Mouse (Mus musculus): Measurements from ENCODE around the gene Tmem201. TPM values are rescaled to one million over a fixed set of nuclear protein-coding genes. Genes with fewer than 3 reads are reported as not detected.

Tmem201 gene
- total RNA-seq, 2 experiments from 2014 or later = 44.9 to 46.7 TPM

DNA sequence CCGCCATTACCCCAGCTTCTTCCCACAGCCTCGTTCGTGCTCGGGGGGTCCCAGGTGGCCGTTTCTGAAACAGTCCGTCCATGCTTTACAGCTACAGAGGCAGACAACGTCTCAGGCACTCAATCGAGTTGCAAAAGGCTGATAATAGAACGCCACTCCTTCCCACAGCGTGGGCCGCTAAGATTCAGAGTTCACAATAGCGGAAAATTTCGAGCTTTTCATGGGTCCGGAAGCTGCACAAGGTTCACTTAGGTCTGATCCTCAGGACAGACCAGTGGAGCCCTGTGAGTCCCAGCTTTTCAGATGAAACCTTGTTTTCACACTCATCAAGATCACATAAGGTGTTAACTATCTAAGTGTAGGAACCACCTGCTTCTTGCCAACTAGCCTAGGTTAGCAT lies 49.0 kb downstream of the Tmem201 start:
- no peak for DNase-seq (ENCODE audit: low spot score)

DNA sequence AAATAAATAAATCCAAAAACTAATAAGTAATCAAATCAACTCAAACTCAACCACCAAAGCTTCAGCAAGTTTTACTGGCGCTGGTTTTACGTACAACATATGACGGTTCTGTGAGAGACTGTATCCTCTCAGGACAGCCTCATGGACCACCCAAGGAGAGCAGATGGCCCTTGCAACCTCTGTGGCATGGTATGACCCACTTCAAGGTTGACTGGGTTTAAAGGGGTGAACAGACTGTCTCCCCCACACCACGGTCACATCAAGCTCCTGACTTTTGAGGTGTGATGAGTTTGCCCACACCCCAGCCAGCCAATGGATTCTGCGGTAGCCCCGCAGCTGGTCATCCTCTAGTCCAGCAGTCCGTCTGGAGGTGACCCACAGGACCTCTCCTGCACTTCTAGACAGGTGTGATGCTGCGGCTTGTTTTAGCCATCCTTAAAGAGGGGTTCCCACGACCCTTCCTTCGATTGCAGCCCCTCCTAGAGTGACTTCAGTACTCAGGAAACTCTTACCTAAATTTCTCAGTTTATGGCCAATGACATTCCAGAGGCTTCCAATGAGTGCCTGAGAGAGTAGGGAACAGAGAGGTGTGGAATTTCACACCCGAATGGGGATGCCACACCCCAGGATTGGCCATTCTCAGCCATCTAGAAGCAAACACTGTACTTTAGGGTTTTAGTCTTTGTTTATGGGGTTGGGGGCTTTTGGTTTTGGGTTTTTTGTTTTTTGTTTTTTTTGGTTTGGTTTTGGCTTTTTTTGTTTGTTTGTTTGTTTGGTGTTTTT lies 52.8 kb downstream of the Tmem201 start:
- no peak for DNase-seq (ENCODE audit: low spot score)

DNA sequence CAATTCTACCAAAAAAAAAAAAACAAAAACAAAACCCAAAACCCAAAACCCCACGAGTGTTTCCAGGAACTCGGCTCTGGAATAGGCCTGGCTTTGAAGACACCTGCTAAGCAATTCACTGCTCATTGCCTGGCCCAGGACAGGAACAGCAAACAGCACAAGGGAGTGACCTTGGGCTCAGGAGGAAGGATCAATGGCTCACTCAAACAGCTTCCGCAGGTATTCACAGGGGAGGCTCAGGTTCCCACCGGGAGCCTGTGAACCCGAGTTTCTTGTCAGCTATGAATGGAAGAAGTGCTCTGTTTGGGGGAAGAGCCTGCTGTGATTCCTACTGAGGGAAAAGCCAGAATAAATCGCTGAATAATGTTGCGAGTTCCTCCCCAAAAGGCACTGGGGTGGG lies 54.0 kb downstream of the Tmem201 start:
- no peak for DNase-seq (ENCODE audit: low spot score)

DNA sequence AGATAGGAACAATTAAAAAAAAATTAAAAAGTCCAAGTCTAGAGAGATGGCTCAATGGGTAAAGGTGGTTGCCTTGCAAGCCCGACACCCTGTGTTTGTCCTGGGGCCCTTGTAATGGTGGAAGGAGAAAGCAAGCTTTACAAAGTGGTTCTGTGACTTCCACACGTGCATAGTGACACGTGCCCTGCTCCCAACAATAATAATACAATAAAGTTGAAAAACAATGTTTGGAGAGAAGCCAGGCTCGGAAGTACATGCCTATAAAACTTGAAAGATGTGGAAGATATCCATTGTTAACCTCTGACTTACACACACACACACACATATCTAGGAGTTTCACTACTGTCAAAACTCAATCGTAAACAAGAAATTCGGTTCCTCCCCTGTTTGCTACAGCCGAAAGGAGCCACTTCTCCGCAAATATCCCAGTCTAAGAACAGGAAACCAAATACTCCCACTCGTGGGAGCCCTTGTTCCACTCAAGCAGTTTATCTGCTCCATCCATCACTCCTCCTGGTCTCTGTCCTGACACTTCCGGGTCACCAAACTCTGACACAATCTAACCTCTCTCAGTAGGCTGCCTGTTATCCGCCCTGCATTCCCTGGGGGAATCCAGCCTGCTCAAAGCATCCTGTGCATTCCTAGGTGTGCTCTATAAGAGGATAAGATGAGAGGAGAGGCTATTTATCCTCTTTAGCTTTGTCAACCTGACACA lies 58.6 kb downstream of the Tmem201 start:
- no peak for DNase-seq (ENCODE audit: low spot score)

DNA sequence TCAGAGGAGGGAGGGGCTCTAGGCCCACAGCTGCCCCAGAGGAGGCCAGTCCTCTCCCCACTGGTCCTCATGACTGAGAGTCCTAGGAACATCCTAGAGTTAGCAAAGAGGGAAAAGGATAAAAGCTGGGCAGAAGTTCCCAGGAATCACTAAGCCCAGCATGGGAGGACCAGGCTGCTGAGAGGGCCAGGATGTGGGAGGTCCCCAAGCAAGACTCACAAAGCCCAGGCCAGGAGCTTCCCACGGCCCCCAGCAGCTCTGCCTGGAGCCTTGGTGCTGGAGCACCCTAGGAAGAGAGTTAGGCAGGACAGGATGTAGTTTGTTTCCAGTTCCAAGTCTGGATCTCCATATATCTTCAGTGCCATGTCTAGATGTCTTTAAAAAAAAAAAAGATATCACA lies 59.8 kb downstream of the Tmem201 start:
- DNase-seq (ENCODE audit: low spot score) = no peak

DNA sequence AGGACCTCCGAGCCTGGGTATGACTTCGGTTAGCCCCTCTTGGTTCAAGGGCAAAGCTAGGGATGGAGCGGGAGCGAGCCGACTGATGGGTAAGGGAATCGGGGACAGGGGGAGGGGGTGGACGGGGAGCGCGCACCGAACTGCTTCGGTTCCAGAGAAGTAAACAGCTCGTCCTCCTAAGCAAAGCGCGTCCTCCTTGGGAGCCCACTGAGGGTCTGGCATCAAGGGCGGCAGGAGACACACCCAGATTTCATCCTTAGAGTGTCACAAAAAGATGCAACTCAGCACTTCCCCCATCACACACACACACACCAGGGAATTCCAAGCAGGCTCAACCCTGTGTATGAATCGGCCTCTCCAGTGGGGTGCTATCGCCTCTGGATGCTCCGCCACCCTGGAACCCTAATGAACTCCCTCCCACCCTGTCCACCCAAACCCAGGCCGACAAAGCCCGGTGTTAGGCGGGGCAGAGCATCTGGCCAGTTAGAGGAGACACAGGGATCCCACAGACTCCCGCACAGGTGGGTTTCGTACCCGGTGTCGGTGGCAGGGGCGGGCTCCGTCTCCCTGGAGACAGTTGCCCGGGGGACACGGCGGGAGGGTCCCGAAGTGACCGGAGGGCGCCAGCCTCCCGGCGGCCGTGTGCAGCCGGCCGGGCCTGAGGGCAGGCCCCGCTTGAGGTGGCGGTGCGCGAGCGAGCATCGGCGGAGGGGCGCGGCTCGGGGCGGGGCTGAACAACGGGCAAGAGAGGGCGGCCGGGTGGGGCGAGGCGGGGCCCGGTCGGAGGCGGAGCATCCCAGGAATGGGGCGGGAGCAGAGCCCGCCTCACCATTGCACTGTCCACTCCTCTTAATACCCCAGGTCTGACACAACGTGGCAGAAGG lies 62.2 kb downstream of the Tmem201 start:
- DNase-seq (ENCODE audit: low spot score) = peak; percentile 78

DNA sequence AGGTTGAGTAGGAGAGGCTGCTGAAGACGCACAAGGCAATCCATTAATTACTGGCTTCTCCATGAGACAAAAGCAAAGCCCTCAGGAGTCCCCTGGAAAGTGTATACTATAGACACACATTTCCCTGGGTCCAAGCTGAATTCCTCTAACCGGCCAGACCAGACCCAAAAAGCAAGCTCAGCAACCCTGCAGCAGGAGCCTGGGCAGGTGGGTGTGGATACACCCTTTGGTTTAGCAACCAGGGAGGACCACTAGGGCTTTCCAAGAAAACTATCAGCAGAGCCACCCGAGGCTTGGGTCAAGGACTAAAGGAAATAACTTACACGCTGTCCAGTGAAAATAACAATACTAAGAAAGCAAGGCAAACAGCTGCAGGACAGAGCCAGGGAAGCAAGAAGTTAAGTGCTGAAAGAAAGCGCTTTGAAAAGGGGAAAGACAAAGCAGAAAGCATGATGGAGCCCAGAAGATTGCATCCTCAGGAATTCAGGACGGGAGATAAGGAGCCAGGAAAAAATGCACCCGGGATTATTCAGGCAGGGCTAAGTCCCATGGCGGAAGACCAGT lies 62.9 kb downstream of the Tmem201 start:
- DNase-seq (ENCODE audit: low spot score) = no peak

DNA sequence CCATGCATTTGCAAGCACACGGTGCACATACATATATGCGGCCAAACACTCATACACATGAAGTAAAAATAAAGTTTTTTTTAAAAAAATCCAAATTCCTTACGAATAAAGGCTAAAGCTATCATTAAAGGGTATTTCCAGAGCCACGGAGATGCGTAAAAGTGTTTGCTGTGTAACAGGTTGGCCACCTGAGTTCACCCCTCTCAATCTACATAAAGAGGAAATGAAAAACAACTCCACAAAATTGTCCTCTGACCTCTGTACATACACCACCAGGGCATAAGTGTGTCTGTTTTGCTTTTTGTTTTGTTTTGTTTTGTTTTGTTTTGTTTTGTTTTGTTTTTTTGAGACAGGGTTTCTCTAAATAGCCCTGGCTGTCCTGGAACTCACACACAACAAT lies 65.1 kb downstream of the Tmem201 start:
- no peak for DNase-seq (ENCODE audit: low spot score)

DNA sequence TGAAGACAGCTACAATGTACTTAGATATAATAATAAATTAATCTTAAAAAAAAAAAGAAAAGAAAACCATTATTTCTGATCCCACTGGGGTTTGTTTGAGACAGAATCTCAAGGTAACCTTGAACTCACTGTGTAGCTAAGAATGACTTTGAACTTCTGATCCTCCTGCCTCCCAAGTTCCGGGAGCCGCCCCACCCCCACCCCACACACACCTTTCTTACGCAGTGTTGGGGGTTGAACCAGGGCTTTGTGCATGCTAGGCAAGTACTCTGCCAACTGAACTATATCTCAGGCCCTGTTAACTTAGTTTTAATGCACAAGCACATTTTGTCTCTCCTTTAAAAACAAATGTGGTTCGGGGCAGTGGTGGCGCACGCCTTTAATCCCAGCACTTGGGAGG lies 66.7 kb downstream of the Tmem201 start:
- no peak for DNase-seq (ENCODE audit: low spot score)

DNA sequence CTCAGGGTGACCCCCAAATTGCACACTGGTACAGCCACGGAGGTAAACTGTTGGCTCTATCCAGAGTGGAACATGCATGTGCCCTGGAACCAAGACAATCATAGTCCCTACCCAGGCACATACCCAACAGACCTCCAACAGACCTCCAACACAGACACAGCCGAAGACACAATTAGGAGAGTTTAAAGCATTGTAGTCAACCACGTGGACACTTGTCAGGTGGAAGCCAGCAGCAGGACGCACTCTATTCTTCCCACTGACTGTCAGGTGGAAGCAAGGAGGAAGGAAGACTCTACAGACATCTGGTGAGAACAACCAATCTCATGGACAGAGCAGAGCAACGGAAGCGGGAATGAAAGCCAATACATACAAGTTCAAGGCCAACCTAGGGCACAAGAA lies 72.2 kb downstream of the Tmem201 start:
- DNase-seq (ENCODE audit: low spot score) = no peak

Other genes starting within 250 kb of the Tmem201 start
- 10 to 100 TPM; 17.7 to 19.0 TPM for gene Ctnnbip1, start 219.8 kb downstream of the Tmem201 start, total RNA-seq (2021)
- 10 to 100 TPM; 27.5 to 35.0 TPM for gene Clstn1, start 151.6 kb downstream of the Tmem201 start, total RNA-seq (2021)
- gene Pik3cd, start 35.5 kb downstream of the Tmem201 start, total RNA-seq (2021) = 10 to 100 TPM; 10.3 to 12.7 TPM
- 10 to 100 TPM; 10.8 to 14.4 TPM for gene Slc25a33, start 36.2 kb upstream of the Tmem201 start, total RNA-seq (2021)
- 1 to 10 TPM; 5.9 to 9.6 TPM for gene Spsb1, start 217.0 kb upstream of the Tmem201 start, total RNA-seq (2021)